Mouse (Mus musculus) T-helper 17 cell (primary cell): ENCODE results near the gene Psmb4.

Experiments
- in situ Hi-C, 2 experiments: fragments of 300-600 bp; cut with MboI, MseI; formaldehyde crosslinking; loops; 1 replicate in 1 of 2; 2 replicates in 1 of 2; pipeline ENCODE4 v1.15.1; 2025; ENCODE audit warnings: high pct_unique_total_duplicates in 2 of 2

The Psmb4 gene

GRCm38 (mm10) chr3:94886316-94887224, at the start of gene Psmb4:
Gene Psmb4 (minus strand): TSS chr3:94886961.
- in situ Hi-C loops, result no loop called here

GRCm38 (mm10) chr3:94936147-94936546, 49.4 kb upstream of the Psmb4 start:
- in situ Hi-C loops, result loop anchor here (5.0 to 25.0 kb wide), 2 partner anchors 239 to 1374 kb away; partner anchors contain the start of gene S100a10 (in 1 of the 2)

- in situ Hi-C loops, result loop anchor here (5.0 to 25.0 kb wide), 2 partner anchors 238 to 1373 kb away; partner anchors contain the start of gene S100a10 (in 1 of the 2)
Observed at GRCm38 (mm10) chr3:94935332-94935731, 48.6 kb upstream of the Psmb4 start.

- in situ Hi-C loops, result loop anchor here in 1 of 2 experiments (5.0 to 25.0 kb wide), 2 partner anchors 242 to 1372 kb away; partner anchors contain the start of genes S100a10 and Selenbp2
Observed at GRCm38 (mm10) chr3:94934564-94934963, 47.8 kb upstream of the Psmb4 start.

GRCm38 (mm10) chr3:94933604-94934003, 46.8 kb upstream of the Psmb4 start:
- in situ Hi-C loops, result loop anchor here in 1 of 2 experiments (5.0 to 25.0 kb wide), 2 partner anchors 241 to 1371 kb away; partner anchors contain the start of genes S100a10 and Selenbp2

GRCm38 (mm10) chr3:94932809-94933564, 46.2 kb upstream of the Psmb4 start, which contains the start of gene Selenbp1:
Gene Selenbp1 (plus strand): TSS chr3:94933056.
- in situ Hi-C loops, result loop anchor here in 1 of 2 experiments (5.0 to 25.0 kb wide), 2 partner anchors 241 to 1371 kb away; partner anchors contain the start of genes S100a10 and Selenbp2

- in situ Hi-C loops, result loop anchor here in 1 of 2 experiments (5.0 to 25.0 kb wide), 2 partner anchors 240 to 1370 kb away; partner anchors contain the start of genes S100a10 and Selenbp2
Observed at GRCm38 (mm10) chr3:94932279-94932678, 45.5 kb upstream of the Psmb4 start.

GRCm38 (mm10) chr3:94931427-94932082, 44.8 kb upstream of the Psmb4 start:
- in situ Hi-C loops, result loop anchor here in 1 of 2 experiments (5.0 to 25.0 kb wide), 2 partner anchors 239 to 1369 kb away; partner anchors contain the start of genes S100a10 and Selenbp2

- in situ Hi-C loops, result loop anchor here in 1 of 2 experiments (5.0 to 25.0 kb wide), 2 partner anchors 238 to 1368 kb away; partner anchors contain the start of genes S100a10 and Selenbp2
Observed at GRCm38 (mm10) chr3:94930386-94931266, 43.9 kb upstream of the Psmb4 start.

- in situ Hi-C loops, result loop anchor here in 1 of 2 experiments (25.0 kb wide), 1 partner anchor 1367 kb away; the partner anchor contains the start of gene S100a10
Observed at GRCm38 (mm10) chr3:94928979-94929378, 42.2 kb upstream of the Psmb4 start.

- in situ Hi-C loops, result loop anchor here in 1 of 2 experiments (25.0 kb wide), 1 partner anchor 1364 kb away; the partner anchor contains the start of gene S100a10
Observed at GRCm38 (mm10) chr3:94926301-94926736, 39.6 kb upstream of the Psmb4 start.

- in situ Hi-C loops, result loop anchor here in 1 of 2 experiments (25.0 kb wide), 1 partner anchor 1362 kb away; the partner anchor contains the start of gene S100a10
Observed at GRCm38 (mm10) chr3:94924688-94925087, 37.9 kb upstream of the Psmb4 start.

- in situ Hi-C loops, result no loop called here
Observed at GRCm38 (mm10) chr3:94922333-94922732, 35.6 kb upstream of the Psmb4 start.

GRCm38 (mm10) chr3:94921104-94921503, 34.3 kb upstream of the Psmb4 start:
- in situ Hi-C loops, result no loop called here

- in situ Hi-C loops, result no loop called here
Observed at GRCm38 (mm10) chr3:94918845-94919244, 32.1 kb upstream of the Psmb4 start.

- in situ Hi-C loops, result no loop called here
Observed at GRCm38 (mm10) chr3:94917816-94918361, 31.1 kb upstream of the Psmb4 start.

GRCm38 (mm10) chr3:94915903-94916741, 29.4 kb upstream of the Psmb4 start:
- in situ Hi-C loops, result no loop called here

GRCm38 (mm10) chr3:94913801-94914200, 27.0 kb upstream of the Psmb4 start:
- in situ Hi-C loops, result no loop called here
